Mouse (Mus musculus) bone marrow, adult 2 months (tissue): ENCODE measurements around the gene Hsph1. TPM values are rescaled to one million over a fixed set of nuclear protein-coding genes. Genes with fewer than 3 reads are reported as not detected.
A peak's percentile ranks its signal among the peaks of the same experiment; 100 is the strongest.

ENCODE experiments used
- H3K27ac ChIP-seq: fragments of 200-500 bp; 2 replicates; pipeline ENCODE4 v1.5.1; 2012; ENCODE audit warnings: low read depth, mild to moderate bottlenecking, control low read depth, inconsistent platforms, low read length; ENCODE audit not compliant: control insufficient read depth, poor library complexity, insufficient read depth
- H3K4me1 ChIP-seq: fragments of 200-500 bp; 2 replicates; pipeline ENCODE4 v1.6.1; 2011; ENCODE audit warnings: low read length; ENCODE audit not compliant: control insufficient read depth, insufficient read depth
- H3K4me3 ChIP-seq: fragments of 200-500 bp; replicated peaks from 2 replicates; pipeline ENCODE3; 2011; ENCODE audit warnings: mild to moderate bottlenecking, low read depth, low read length, control low read depth; ENCODE audit not compliant: control insufficient read depth
- CTCF ChIP-seq: fragments of 200-500 bp; IDR thresholded peaks from 2 replicates; pipeline ENCODE4 v1.5.1; 2011; ENCODE audit warnings: low read length, control low read depth; ENCODE audit not compliant: control insufficient read depth, insufficient read depth
- POLR2A ChIP-seq: fragments of 200-500 bp; IDR thresholded peaks from 2 replicates; pipeline ENCODE4 v1.6.1; 2011; ENCODE audit warnings: low read depth, mild to moderate bottlenecking, control low read depth, low read length, borderline replicate concordance; ENCODE audit not compliant: control insufficient read depth
- WGBS: fragments of 180-500 bp; shearing (Covaris S2); methylation state at CpG from one replicate; pipeline ENCODE4 v1.1.7; 2018; 5-methylcytosine and 5-hydroxymethylcytosine counted together
- polyA plus RNA-seq: library from polyadenylated mRNA; stranded (reverse); fragments of >200 nt; gene quantifications from 2 replicates; pipeline ENCODE4 v1.2.4, GENCODE M21; 2011; ENCODE audit warnings: low replicate concordance; ENCODE audit not compliant: missing spikeins, insufficient read depth, insufficient read length

The Hsph1 gene
- polyA plus RNA-seq, 1 experiment: 27.3 TPM

GRCm38 (mm10) chr5:149662980-149663379 is 26.8 kb upstream of the Hsph1 start:
- no peak for TF ChIP-seq POLR2A
- no peak for TF ChIP-seq CTCF
- no peaks in the 10 kb centered on the region for H3K4me1 ChIP-seq
- 84% methylated on average over 6 of the region's 6 CpGs for WGBS
- no peak overlapping the region for H3K27ac ChIP-seq
- no peak overlapping the region for H3K4me3 ChIP-seq

GRCm38 (mm10) chr5:149661428-149661827 is 25.3 kb upstream of the Hsph1 start:
- H3K27ac ChIP-seq: no peak overlapping the region
- H3K4me3 ChIP-seq: no peak overlapping the region
- no peak for TF ChIP-seq POLR2A
- no peak for TF ChIP-seq CTCF
- no peaks in the 10 kb centered on the region for H3K4me1 ChIP-seq
- WGBS: 80% methylated on average over 6 of the region's 6 CpGs

- no peak overlapping the region for H3K4me3 ChIP-seq
- no peak for TF ChIP-seq POLR2A
- no peak for TF ChIP-seq CTCF
- no peaks in the 10 kb centered on the region for H3K4me1 ChIP-seq
- H3K27ac ChIP-seq: no peak overlapping the region
- WGBS: 33% methylated on average over 9 of the region's 9 CpGs
These were observed 23.2 kb upstream of the Hsph1 start for GRCm38 (mm10) chr5:149659414-149659780.

GRCm38 (mm10) chr5:149658741-149659413 is 22.7 kb upstream of the Hsph1 start:
- WGBS: 51% methylated on average over 9 of the region's 9 CpGs
- no peak overlapping the region for H3K27ac ChIP-seq
- TF ChIP-seq CTCF: no peak
- TF ChIP-seq POLR2A: no peak
- H3K4me1 ChIP-seq: no peaks in the 10 kb centered on the region
- H3K4me3 ChIP-seq: no peak overlapping the region

GRCm38 (mm10) chr5:149658022-149658421 is 21.8 kb upstream of the Hsph1 start:
- Histone ChIP-seq H3K4me1 (no peaks in the 10 kb centered on the region), H3K4me3 (no peak overlapping the region), H3K27ac (no peak overlapping the region)
- TF ChIP-seq POLR2A (no peak), CTCF (no peak)
- 53% methylated on average over 3 of the region's 3 CpGs for WGBS

GRCm38 (mm10) chr5:149655636-149656035 is 19.5 kb upstream of the Hsph1 start:
- no peak overlapping the region for H3K27ac ChIP-seq
- no peak overlapping the region for H3K4me3 ChIP-seq
- no peak for TF ChIP-seq POLR2A
- no peak for TF ChIP-seq CTCF
- WGBS: 88% methylated on average over 9 of the region's 9 CpGs
- no peaks in the 10 kb centered on the region for H3K4me1 ChIP-seq

- H3K4me3 ChIP-seq: no peak overlapping the region
- no peaks in the 10 kb centered on the region for H3K4me1 ChIP-seq
- H3K27ac ChIP-seq: 0 out of 2 replicates have a peak overlapping the region, but pooled peaks have one; percentile 39
- WGBS: 56% methylated on average over 4 of the region's 4 CpGs
- TF ChIP-seq POLR2A: no peak
- no peak for TF ChIP-seq CTCF
These were observed 14.0 kb upstream of the Hsph1 start for GRCm38 (mm10) chr5:149650179-149650553.

- no peak overlapping the region for H3K4me3 ChIP-seq
- H3K4me1 ChIP-seq: no peaks in the 10 kb centered on the region
- H3K27ac ChIP-seq: peak overlapping the region; percentile 39
- whole genome bisulfite sequencing: 67% methylated on average over 14 of the region's 14 CpGs
- no peak for TF ChIP-seq POLR2A
- no peak for TF ChIP-seq CTCF
These were observed 13.5 kb upstream of the Hsph1 start for GRCm38 (mm10) chr5:149649499-149650178.

- 72% methylated on average over 6 of the region's 6 CpGs for WGBS
- TF ChIP-seq CTCF (no peak), POLR2A (no peak)
- no peak overlapping the region for H3K4me3 ChIP-seq
These were observed 12.8 kb upstream of the Hsph1 start for GRCm38 (mm10) chr5:149648895-149649406.

More at GRCm38 (mm10) chr5:149648895-149649406, 12.8 kb upstream of the Hsph1 start:
- Histone ChIP-seq H3K27ac (peak overlapping the region; percentile 75), H3K4me1 (no peaks in the 10 kb centered on the region)
